Mouse (Mus musculus): ENCODE measurements around the gene Prr7. TPM values are rescaled to one million over a fixed set of nuclear protein-coding genes. Genes with fewer than 3 reads are reported as not detected.
A peak's percentile ranks its signal among the peaks of the same experiment; 100 is the strongest.

Gene Prr7
- total RNA-seq, 1 experiment from 2014 or later = 3.1 TPM

DNA sequence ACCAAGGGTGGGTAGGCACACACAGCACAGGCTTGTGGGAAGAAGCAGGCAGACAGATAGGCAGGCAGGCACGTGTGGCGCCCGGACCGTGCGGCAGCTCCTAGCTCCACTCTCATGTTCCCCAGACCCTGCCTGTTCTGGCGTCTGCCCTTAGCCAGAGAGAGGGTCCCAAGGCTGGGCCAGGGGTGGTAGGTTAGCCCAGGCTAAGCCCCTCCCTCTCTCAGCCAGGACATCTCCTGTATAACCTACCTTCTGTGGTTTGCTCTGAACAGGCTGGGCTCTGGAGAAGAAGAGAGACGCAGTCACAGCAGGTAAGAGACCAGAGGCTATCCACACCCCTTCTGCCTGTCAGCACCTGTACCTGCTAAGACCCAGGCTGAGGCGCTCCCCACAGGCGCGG is 44.5 kb downstream of the Prr7 start:
- no peak for DNase-seq

DNA sequence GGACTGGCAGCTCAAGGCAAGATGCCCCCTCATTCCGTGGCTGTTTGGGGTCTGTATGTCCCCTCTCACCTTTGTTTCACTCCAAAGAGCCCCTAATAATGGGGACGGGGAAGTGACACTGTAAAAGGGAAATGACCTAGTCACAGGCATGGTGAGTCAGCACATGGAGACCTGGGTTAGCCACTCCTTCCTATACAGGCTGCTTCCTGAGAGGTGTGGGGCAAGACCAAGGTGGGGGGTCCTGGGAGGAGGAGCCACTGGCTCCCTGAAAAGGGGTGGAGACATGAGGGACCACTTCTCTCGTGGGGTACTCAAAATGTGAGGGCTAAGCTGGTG is 46.2 kb downstream of the Prr7 start:
- DNase-seq = no peak

DNA sequence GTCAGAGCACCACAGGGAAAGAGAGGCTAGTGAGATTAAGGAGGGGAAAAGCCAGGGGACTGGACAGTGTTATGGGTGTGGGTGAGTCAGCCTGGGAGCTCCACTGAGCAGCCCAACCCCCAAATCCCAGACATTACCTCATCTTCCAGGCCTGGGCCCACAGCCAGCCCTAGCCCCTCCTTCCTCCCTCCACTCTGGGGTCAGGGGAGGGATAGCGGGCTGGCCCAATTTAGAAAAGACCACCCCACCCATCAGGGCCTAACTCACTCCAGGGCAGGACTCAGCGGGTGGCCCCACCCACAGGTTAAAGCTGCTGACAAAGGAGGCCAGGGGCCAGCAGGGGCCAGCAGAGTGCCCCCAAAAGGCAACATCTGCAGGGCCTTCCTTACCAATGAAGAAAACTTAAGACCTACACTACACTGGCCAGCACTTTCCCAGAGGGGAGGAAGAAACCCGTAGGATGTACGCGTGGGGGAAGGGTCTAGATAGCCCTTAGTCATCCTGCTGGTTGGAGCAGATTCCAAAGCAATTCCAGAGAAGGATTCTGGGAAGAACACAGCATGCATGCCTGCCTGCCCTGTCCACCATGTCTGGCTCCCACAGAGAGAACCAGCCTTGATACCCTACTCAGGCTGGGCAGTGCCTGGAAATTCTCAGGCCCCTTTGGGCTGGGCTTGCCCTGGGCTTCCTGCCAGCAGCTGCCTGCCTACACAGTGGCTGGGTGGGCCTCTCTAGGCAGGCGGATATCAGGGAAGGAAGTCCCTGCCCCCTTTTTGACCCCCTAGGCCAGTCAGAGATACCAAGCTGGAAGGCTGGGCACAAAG is 46.8 kb downstream of the Prr7 start:
- peak; percentile 82 for DNase-seq

DNA sequence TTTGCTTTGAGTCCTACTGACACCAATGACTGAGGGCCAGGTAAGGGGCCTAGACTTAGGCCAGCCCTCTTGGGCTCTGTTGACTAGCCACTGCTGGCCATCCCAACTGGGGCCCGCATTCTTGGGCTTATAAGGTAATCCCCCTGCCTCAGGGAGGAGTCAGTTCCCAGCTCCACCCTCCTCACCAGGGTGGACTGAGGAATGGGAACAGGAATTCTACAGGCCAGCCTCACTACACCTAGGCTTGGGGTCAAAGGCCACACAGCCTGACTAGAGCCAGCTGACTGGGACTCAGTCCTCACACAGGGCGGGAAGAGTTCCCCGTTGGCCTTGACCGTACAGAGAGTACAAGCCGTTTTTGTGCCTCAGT is 47.4 kb downstream of the Prr7 start:
- no peak for DNase-seq

DNA sequence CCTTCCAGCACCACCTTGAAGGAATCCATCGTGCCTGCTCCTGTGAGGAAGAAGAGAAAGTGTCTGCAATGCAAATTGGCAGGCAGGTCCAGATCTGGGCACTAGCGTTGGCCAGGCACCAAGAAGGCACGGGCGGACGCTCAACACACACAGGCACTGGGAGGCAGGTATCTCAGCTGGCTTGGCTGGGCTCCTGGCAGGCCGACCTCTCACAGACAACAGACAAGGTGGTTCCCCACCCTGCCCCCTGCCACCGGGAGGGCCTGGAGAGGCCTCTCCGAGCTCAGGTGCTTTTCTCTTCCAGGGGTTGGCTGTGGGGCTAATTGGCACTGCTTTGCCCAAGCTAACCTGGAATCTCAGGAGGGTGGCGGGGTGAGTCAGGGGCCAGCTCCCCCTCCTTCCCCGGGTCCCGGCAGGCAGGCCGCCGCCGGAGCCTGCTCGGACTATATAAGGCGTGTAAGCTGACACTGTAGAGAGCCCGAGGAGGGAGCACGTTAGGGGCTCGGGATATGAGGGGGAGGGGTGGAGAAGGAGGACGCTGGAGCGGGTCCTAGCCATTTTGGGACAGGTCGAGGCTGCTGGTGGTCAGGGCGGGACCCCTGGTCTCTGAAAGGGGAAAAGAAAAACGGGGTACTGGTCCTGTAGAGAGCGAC is 48.4 kb downstream of the Prr7 start:
- DNase-seq = peak; percentile 66

DNA sequence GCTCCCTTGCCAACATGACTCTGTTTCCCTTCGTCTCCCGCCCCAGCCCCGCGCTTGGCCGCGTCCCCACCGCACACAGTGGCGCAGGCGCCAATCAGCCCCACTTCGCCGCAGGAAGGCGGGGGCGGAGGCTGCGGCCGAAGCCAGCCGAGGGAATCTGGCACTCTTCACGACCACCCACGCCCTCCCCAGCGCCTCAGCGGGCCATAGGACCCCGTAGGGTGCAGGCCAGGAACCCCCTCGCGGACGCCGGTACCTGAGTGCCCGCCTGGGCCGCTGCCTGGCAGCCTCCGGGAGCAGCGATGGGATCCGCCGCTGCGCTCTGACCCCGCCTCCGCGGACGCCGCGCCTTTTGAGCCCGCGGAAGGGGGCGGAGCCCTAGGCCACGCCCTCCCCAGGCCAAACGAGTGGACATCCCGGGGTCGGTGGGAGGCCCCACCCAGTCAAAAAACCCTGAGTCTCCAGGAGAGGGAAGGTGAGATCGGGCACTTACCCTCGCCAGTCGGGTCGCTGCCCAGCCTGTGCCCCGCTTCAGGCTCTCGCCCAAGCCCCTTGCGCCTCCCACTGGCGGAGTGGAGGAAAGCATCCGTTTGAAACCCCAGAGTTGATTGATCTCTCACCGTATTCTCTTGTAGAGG is 49.2 kb downstream of the Prr7 start, which contains the start of gene Pdlim7:
TSS of gene Pdlim7 (minus strand) at position 566 of the 638 bp plus-strand sequence.
- peak; percentile 93 for DNase-seq

DNA sequence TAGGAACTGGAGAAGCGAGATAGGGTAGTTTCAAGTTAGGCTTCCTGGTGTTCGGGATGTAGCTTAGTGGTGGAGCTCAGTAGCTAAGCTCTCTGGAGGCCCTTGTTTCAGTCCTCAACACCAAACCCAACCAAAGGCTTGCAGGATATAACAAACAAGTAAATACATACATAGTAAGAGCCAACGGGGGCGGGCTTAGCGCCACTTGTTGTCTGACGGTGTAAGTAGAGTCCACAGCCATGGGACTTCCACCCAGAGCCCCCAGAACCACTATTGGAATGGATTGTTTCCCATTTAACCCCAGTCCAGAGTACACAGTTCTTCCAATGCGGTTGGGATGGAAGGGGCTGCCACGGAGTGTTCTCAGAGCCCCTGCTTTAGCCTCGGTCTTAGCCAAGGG is 49.8 kb downstream of the Prr7 start:
- no peak for DNase-seq

DNA sequence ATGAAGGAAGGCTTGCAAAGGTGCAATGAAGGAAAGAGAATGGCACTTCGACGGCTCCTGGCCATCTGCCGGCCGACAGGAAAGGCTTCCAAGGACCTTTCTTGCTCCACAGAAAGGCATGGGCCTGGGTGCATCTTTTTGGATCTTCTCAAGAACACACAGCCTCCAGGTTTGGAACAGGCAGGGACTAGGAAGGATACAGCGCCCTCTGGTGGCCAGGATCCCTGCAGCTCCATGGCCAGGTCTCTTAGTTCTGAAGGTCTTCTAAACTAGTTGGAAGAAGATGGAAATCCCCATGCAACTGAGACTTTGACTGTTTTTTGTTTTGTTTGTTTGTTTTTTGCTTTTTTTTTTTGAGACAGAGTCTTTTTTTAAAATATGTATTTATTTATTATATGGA is 52.9 kb downstream of the Prr7 start:
- peak; percentile 93 for DNase-seq

DNA sequence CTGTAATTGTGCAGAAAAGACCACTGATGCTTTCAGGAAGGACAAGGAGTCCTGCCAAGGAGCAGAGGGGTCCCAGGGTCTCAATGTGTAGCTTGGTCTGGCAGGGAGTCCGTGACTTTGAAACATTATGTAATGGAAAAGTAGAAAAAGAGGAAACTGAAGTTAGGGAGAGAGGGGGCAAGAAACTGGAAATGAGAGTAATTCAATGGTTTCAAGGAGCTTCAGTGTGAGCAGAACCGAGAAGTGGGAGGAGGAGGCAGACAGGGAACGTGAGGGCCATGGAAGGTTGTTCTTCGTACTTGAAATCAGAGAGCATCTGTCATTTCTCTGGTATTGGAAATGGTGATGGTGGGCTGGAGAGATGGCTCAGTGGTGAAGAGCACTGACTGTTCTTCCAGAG is 55.5 kb downstream of the Prr7 start:
- no peak for DNase-seq

DNA sequence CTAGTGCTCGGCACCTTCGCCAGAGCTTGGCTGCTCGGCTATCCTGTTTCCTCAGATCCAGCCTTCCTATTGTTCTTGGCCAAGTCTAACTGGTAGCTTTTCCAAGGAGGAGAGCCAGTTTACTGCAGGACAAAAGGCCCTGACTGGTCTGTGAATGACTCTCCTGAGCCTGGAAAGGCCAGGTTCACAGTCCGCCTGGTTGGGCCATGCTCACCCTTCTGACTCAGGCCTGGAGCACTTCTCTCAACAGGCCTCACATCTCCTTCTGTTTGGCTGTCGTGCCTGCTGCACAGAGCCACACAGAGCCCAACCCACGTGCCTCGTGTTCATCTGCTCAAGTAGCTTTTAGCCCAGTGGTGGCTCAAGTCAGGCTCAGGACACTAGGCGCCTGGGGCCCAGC is 58.7 kb downstream of the Prr7 start:
- DNase-seq = no peak

Small RNAs within 50 kb of the gene (microRNA-seq; reads per million reads assigned to microRNA genes)
- gene Mir6943 (0 to 1.5 reads per million in 2 experiments), gene Mir6944 (1.3 to 1.9 reads per million in 2 experiments), gene Mir6945 (0 to 1.1 reads per million in 2 experiments)

Other genes with a start within 250 kb of the Prr7 start
- gene Prelid1, start 143.8 kb upstream of the Prr7 start, total RNA-seq (2021) = 170 and 174 TPM in 2 replicates
- gene Rab24, start 142.3 kb upstream of the Prr7 start, total RNA-seq (2021) = 53.7 and 60.7 TPM in 2 replicates
- 10.0 and 10.9 TPM in 2 replicates for gene Mxd3, start 134.4 kb upstream of the Prr7 start, total RNA-seq (2021)
- 105 and 107 TPM in 2 replicates for gene Lman2, start 101.5 kb upstream of the Prr7 start, total RNA-seq (2021)
- 0.44 and 4.5 TPM in 2 replicates for gene Rgs14, start 94.5 kb upstream of the Prr7 start, total RNA-seq (2021)
- gene Slc34a1, start 66.1 kb upstream of the Prr7 start, total RNA-seq (2021) = 0.33 TPM in 1 of 2 replicates, not detected in the other
- gene Pfn3, start 49.0 kb upstream of the Prr7 start, total RNA-seq (2021) = not detected in 2 replicates
- 4.3 and 60.0 TPM in 2 replicates for gene F12, start 37.5 kb upstream of the Prr7 start, total RNA-seq (2021)
- 35.3 and 55.4 TPM in 2 replicates for gene Grk6, start 19.2 kb upstream of the Prr7 start, total RNA-seq (2021)
- gene Dbn1, start 23.8 kb downstream of the Prr7 start, total RNA-seq (2021) = 24.0 and 24.9 TPM in 2 replicates
- 23.8 and 26.7 TPM in 2 replicates for gene Pdlim7, start 49.4 kb downstream of the Prr7 start, total RNA-seq (2021)
- 3.4 and 11.6 TPM in 2 replicates for gene Dok3, start 65.0 kb downstream of the Prr7 start, total RNA-seq (2021)
- gene Ddx41, start 72.4 kb downstream of the Prr7 start, total RNA-seq (2021) = 38.4 and 46.0 TPM in 2 replicates
- gene Fam193b, start 106.9 kb downstream of the Prr7 start, total RNA-seq (2021) = 42.5 and 50.2 TPM in 2 replicates
- gene Tmed9, start 109.5 kb downstream of the Prr7 start, total RNA-seq (2021) = 145 and 156 TPM in 2 replicates
- 11.6 and 15.4 TPM in 2 replicates for gene B4galt7, start 135.6 kb downstream of the Prr7 start, total RNA-seq (2021)
- gene Caml, start 158.7 kb downstream of the Prr7 start, total RNA-seq (2021) = 25.4 and 27.9 TPM in 2 replicates
- gene Ddx46, start 170.8 kb downstream of the Prr7 start, total RNA-seq (2021) = 35.1 and 41.8 TPM in 2 replicates
- 53.9 and 55.4 TPM in 2 replicates for gene B230219D22Rik, start 228.9 kb downstream of the Prr7 start, total RNA-seq (2021)